Mouse (Mus musculus) neural tube, embryonic 12.5 days (tissue): ENCODE results near the gene Hist1h2bh. TPM values are rescaled to one million over a fixed set of nuclear protein-coding genes. Genes with fewer than 3 reads are reported as not detected.

Experiments used
- ATAC-seq: fragments of 200-750 bp; cut with Nextera tagmentation; 2 replicates; pipeline ENCODE4 v1.8.0; 2017; ENCODE audit warnings: low read depth, mild to moderate bottlenecking, moderate TSS enrichment, moderate library complexity; ENCODE audit not compliant: low FRiP score
- H3K27ac ChIP-seq: fragments of 300-500 bp; sonication (generic); 2 replicates; pipeline ENCODE4 v1.5.1; 2016
- H3K27me3 ChIP-seq: fragments of 300-500 bp; sonication (generic); replicated peaks from 2 replicates; pipeline ENCODE4 v1.6.1; 2016; ENCODE audit warnings: mild to moderate bottlenecking
- H3K36me3 ChIP-seq: fragments of 300-500 bp; sonication (generic); 2 replicates; pipeline ENCODE4 v1.6.1; 2016; ENCODE audit warnings: mild to moderate bottlenecking
- H3K4me1 ChIP-seq: fragments of 300-500 bp; sonication (generic); 2 replicates; pipeline ENCODE4 v1.6.1; 2016
- H3K4me2 ChIP-seq: fragments of 300-500 bp; sonication (generic); replicated peaks from 2 replicates; pipeline ENCODE4 v1.6.1; 2016; ENCODE audit warnings: mild to moderate bottlenecking
- H3K4me3 ChIP-seq: fragments of 300-500 bp; sonication (generic); 2 replicates; pipeline ENCODE4 v1.5.1; 2016
- H3K9ac ChIP-seq: fragments of 300-500 bp; sonication (generic); 2 replicates; pipeline ENCODE4 v1.6.1; 2016; ENCODE audit warnings: mild to moderate bottlenecking
- H3K9me3 ChIP-seq: fragments of 300-500 bp; sonication (generic); 2 replicates; pipeline ENCODE4 v1.6.1; 2016; ENCODE audit warnings: mild to moderate bottlenecking
- WGBS: fragments of 180-500 bp; shearing (Covaris S2); methylation state at CpG from one replicate; pipeline ENCODE4 v1.1.7; 2016; 5-methylcytosine and 5-hydroxymethylcytosine counted together
- polyA plus RNA-seq: library from polyadenylated mRNA; unstranded; fragments of >200 nt; fragmentation: Nextera tagmentation; extraction: Ambion mirVana; gene quantifications from 2 replicates; pipeline ENCODE4 v1.2.1, GENCODE M21; 2016

Hist1h2bh gene
- polyA plus RNA-seq, 1 experiment from 2014 or later = 0.63 TPM

DNA sequence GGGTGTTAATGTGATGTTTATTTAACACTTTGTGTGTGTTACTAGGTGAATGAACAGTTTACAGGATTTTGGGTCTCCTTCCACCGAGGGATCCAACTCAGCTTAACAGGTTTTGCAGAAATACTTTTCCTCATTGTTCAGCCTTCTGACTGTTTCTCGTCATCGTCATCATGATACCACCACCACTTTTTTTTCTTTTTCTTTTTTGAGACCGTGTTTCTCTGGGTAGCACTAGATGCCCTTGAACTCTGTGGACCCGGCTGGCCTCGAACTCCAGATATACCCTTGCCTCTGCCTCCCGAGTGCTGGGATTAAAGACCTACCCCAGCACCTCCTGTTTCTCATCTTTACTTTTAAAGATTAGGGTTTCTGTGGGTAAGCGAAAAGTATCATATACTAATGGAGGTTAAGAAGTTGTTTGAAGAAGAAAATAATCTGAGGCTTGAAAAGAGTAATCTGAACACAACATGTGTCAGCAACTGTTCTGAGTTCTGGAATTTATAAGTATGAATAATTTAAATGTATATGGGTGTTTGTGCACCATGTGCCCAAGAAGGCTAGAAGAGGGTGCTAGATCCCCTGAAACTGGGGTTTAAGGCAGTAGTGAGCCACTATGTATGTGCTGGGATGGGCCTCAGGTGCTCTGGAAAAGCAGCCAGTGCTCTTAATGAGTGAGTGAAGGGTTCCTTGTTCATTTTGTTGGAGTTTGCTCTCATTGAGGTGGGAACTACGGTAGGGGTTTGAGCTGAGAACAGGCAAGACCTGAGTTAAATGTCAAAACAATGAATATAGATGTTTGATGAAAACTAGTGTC is 10.7 kb downstream of the Hist1h2bh start:
- H3K9ac ChIP-seq = peak overlapping the region; percentile 73
- H3K9me3 ChIP-seq = no peaks in the 10 kb centered on the region
- H3K36me3 ChIP-seq = no peaks in the 10 kb centered on the region
- H3K27me3 ChIP-seq = no peaks in the 10 kb centered on the region
- H3K4me1 ChIP-seq = peaks cover 22% of the 10 kb centered on the region
- WGBS = 22% methylated on average over 9 of the region's 9 CpGs
- no peak for ATAC-seq
- peak overlapping the region; percentile 70 for H3K4me2 ChIP-seq
- peak overlapping the region; percentile 52 for H3K4me3 ChIP-seq
- H3K27ac ChIP-seq = peak overlapping the region; percentile 89; the same call in 1 of the 2 replicates

- Histone ChIP-seq H3K27ac (peak within 1 kb of the TSS; percentile 89), H3K4me2 (peak within 1 kb of the TSS; percentile 70), H3K36me3 (no peaks in the 10 kb centered on the region), H3K4me1 (peaks cover 18% of the 10 kb centered on the region), H3K27me3 (no peaks in the 10 kb centered on the region), H3K4me3 (peak within 1 kb of the TSS; percentile 52), H3K9me3 (no peaks in the 10 kb centered on the region), H3K9ac (peak within 1 kb of the TSS; percentile 73)
- WGBS = under 1% methylated on average over 60 of the region's 70 CpGs
- peak; percentile 87 for ATAC-seq
Measured at GRCm38 (mm10) chr13:23530901-23531875, 12.0 kb downstream of the Hist1h2bh start, which contains the start of gene Hist1h4h. TSS of gene Hist1h4h (plus strand) at chr13:23531050.

- ATAC-seq = no peak
Measured at GRCm38 (mm10) chr13:23530181-23530900, 12.9 kb downstream of the Hist1h2bh start.

DNA sequence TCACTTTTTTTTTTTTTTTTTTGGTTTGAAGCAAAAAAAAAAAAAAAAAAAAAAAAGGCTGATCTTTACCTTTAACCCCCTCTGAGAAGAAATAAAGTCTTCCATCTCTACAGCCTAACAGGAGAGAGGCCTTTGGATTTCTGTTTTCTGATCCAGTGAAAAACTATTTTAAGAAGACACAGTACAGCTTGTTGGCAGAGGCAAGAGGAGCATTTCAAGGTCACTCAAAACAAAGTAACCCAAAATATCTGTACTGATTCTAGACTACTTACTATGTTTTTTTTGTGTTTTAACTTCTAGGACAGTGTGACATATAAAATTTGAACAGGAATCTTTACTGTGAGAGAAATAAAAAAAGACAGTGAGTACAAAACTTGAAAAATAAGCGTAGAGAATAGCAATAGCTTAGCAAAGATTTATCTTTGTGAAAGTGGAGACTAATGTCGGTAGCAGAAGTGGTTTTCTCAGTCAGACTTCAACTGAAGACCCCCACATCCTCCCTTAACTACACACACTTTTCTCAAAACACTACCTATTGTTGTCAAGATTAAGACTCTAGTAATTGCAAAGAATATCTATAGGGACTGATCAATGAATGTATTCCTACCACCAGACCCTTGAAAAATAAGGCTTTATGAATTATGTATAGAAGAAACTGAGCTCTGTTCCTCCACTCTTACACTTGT is 13.6 kb downstream of the Hist1h2bh start:
- WGBS = 30% methylated on average over 2 of the region's 2 CpGs
- no peaks in the 10 kb centered on the region for H3K27me3 ChIP-seq
- H3K36me3 ChIP-seq = no peaks in the 10 kb centered on the region
- no peak for ATAC-seq
- H3K9me3 ChIP-seq = no peaks in the 10 kb centered on the region
- peak overlapping the region; percentile 73; the same call in 1 of the 2 replicates for H3K9ac ChIP-seq
- H3K27ac ChIP-seq = no peak overlapping the region
- peaks cover 17% of the 10 kb centered on the region for H3K4me1 ChIP-seq
- H3K4me2 ChIP-seq = peak overlapping the region; percentile 70
- H3K4me3 ChIP-seq = peak overlapping the region; percentile 52

More at GRCm38 (mm10) chr13:23530181-23530900, 12.9 kb downstream of the Hist1h2bh start:
- Histone ChIP-seq H3K9ac (peak overlapping the region; percentile 73), H3K4me1 (peaks cover 16% of the 10 kb centered on the region), H3K36me3 (no peaks in the 10 kb centered on the region), H3K27ac (peak overlapping the region; percentile 89), H3K4me3 (peak overlapping the region; percentile 52), H3K27me3 (no peaks in the 10 kb centered on the region), H3K9me3 (no peaks in the 10 kb centered on the region), H3K4me2 (peak overlapping the region; percentile 70)
- under 1% methylated on average over 20 of the region's 20 CpGs for WGBS

GRCm38 (mm10) chr13:23529005-23529404 is 14.2 kb downstream of the Hist1h2bh start:
- peaks cover 15% of the 10 kb centered on the region for H3K4me1 ChIP-seq
- H3K9ac ChIP-seq = no peak overlapping the region
- H3K27me3 ChIP-seq = no peaks in the 10 kb centered on the region
- 41% methylated on average over 5 of the region's 5 CpGs for WGBS
- peak overlapping the region; percentile 42 for H3K4me2 ChIP-seq
- no peaks in the 10 kb centered on the region for H3K9me3 ChIP-seq
- no peak for ATAC-seq
- H3K4me3 ChIP-seq = no peak overlapping the region
- H3K36me3 ChIP-seq = no peaks in the 10 kb centered on the region
- H3K27ac ChIP-seq = no peak overlapping the region; the same call in 1 of the 2 replicates

- under 1% methylated on average over 17 of the region's 17 CpGs for WGBS
- Histone ChIP-seq H3K9ac (peak overlapping the region; percentile 48), H3K4me2 (peak overlapping the region; percentile 54), H3K27me3 (no peaks in the 10 kb centered on the region), H3K4me3 (peak overlapping the region; percentile 29), H3K4me1 (peaks cover 5% of the 10 kb centered on the region; the same call in 1 of the 2 replicates), H3K9me3 (no peaks in the 10 kb centered on the region), H3K36me3 (no peaks in the 10 kb centered on the region), H3K27ac (peak overlapping the region; percentile 2; the same call in 1 of the 2 replicates)
- no peak for ATAC-seq
Measured at GRCm38 (mm10) chr13:23526312-23526711, 16.9 kb downstream of the Hist1h2bh start.

DNA sequence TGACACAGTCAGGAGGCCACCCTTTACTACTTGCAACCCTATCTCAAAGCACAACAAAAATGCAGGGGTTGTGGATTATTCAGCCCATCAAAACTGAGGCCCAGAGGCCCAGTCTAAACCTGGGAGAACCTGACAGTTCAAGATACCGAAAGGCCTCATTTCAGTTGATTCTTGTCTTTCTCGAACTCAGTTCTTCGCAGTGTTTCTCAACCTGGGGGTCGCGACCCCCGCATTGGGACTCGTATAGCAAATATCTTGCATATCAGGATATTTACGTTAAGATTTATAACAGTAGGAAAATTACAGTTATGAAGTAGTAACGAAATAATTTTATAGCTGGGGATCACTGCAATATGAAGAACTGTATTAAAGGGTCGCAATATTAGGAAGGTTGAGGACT is 17.3 kb downstream of the Hist1h2bh start:
- Histone ChIP-seq H3K9me3 (no peaks in the 10 kb centered on the region), H3K9ac (no peak overlapping the region), H3K4me3 (peak overlapping the region; percentile 29), H3K4me1 (peaks cover 5% of the 10 kb centered on the region; the same call in 1 of the 2 replicates), H3K4me2 (peak overlapping the region; percentile 54), H3K27me3 (no peaks in the 10 kb centered on the region), H3K36me3 (no peaks in the 10 kb centered on the region), H3K27ac (no peak overlapping the region)
- ATAC-seq = no peak
- 2% methylated on average over 10 of the region's 10 CpGs for WGBS

DNA sequence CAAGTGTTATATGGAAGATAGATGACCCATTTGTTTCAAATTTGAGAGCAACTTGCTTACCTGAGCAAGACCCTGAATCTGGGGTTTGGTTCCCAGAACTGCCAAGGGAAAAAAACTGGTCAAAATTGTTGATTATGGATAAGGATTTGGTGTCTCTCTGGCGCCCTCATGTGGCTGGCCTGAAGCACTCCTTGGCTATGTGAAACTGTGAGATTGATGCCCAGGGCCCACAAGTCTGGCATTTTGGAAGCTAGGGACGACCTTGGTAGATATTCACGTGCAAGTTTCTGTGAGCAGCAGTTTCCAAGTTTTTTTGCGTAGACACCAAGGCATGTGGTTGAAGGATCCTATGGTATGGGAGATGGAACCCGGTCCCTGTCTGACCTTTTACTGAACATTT is 18.5 kb downstream of the Hist1h2bh start:
- Histone ChIP-seq H3K4me2 (peak overlapping the region; percentile 28; the same call in 1 of the 2 replicates), H3K27ac (no peak overlapping the region), H3K4me1 (peaks cover 5% of the 10 kb centered on the region; the same call in 1 of the 2 replicates), H3K27me3 (no peaks in the 10 kb centered on the region), H3K9ac (no peak overlapping the region), H3K36me3 (no peaks in the 10 kb centered on the region), H3K4me3 (no peak overlapping the region), H3K9me3 (no peaks in the 10 kb centered on the region)
- 6% methylated on average over 5 of the region's 5 CpGs for WGBS
- no peak for ATAC-seq

- 46% methylated on average over 5 of the region's 5 CpGs for WGBS
- Histone ChIP-seq H3K9me3 (no peaks in the 10 kb centered on the region), H3K27ac (no peak overlapping the region), H3K36me3 (no peaks in the 10 kb centered on the region), H3K9ac (no peak overlapping the region), H3K4me3 (no peak overlapping the region), H3K4me2 (no peak overlapping the region), H3K27me3 (no peaks in the 10 kb centered on the region), H3K4me1 (peaks cover 5% of the 10 kb centered on the region; the same call in 1 of the 2 replicates)
- ATAC-seq = no peak
Measured at GRCm38 (mm10) chr13:23523976-23524375, 19.2 kb downstream of the Hist1h2bh start.

- no peak overlapping the region for H3K4me3 ChIP-seq
- no peaks in the 10 kb centered on the region for H3K9me3 ChIP-seq
- no peak overlapping the region for H3K9ac ChIP-seq
- H3K4me2 ChIP-seq = peak overlapping the region; percentile 18; the same call in 1 of the 2 replicates
- no peaks in the 10 kb centered on the region for H3K27me3 ChIP-seq
- no peak overlapping the region for H3K27ac ChIP-seq
- no peaks in the 10 kb centered on the region for H3K36me3 ChIP-seq
- ATAC-seq = no peak
- 0 out of 2 replicates have a peak, but pooled peaks cover 5% of the 10 kb centered on the region for H3K4me1 ChIP-seq
- 2% methylated on average over 14 of the region's 14 CpGs for WGBS
Measured at GRCm38 (mm10) chr13:23521703-23522102, 21.5 kb downstream of the Hist1h2bh start.

DNA sequence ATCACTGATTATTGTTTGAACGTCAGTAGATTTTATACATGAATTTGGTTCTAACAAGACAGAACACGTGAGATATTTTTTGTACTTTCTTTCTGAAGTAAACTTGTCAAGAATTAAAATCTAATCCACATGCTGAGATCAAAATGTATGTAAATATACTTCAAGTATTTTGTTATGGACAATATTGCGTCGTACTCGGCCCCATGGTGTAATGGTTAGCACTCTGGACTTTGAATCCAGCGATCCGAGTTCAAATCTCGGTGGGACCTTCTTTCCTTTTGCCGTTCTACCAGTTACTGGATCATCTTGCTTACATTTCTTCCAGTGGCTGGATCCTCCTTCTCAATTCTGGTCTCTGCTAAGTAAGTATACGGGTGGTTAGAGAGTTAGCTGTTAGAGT is 23.8 kb downstream of the Hist1h2bh start:
- no peaks in the 10 kb centered on the region for H3K9me3 ChIP-seq

More for the DNA sequence above, 23.8 kb downstream of the Hist1h2bh start:
- H3K27ac ChIP-seq = no peak overlapping the region
- peak; percentile 34; the same call in 1 of the 2 replicates for ATAC-seq
- H3K4me3 ChIP-seq = peak overlapping the region; percentile 20; the same call in 1 of the 2 replicates
- H3K4me2 ChIP-seq = peak overlapping the region; percentile 64
- no peaks in the 10 kb centered on the region for H3K36me3 ChIP-seq
- WGBS = under 1% methylated on average over 10 of the region's 10 CpGs
- H3K9ac ChIP-seq = no peak overlapping the region
- H3K4me1 ChIP-seq = 0 out of 2 replicates have a peak, but pooled peaks cover under 1% of the 10 kb centered on the region
- H3K27me3 ChIP-seq = no peaks in the 10 kb centered on the region
